Mouse (Mus musculus) 3T3-L1 (cell line): ENCODE data around the gene Map10.

Experiments used
- DNase-seq: peaks from one replicate; pipeline ENCODE4 v3.0.0-alpha.2; 2015; ENCODE audit warnings: low read depth, low spot score

The Map10 gene

GRCm38 (mm10) chr8:125716211-125716610 lies 46.6 kb downstream of the Map10 start:
- no peak for DNase-seq

DNA sequence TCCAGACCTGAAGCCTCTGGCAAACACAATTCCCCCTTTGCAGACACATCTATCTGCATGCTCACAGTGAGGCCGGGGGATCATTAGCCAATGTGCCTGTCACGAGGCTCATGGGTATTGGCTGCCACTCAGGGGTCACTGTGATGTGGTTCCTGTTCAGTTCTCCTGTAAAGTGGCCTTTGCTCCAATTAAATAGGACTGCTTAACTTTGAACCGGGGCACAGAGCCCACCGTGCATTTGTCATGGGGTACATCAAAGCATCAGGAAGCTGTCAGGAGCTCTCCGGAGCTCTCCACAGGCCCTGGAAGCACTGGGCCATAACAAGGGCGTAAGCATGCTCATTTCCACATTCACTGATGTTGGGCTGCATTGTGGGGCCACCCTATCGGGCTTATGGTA lies 47.0 kb downstream of the Map10 start:
- DNase-seq, result no peak

DNA sequence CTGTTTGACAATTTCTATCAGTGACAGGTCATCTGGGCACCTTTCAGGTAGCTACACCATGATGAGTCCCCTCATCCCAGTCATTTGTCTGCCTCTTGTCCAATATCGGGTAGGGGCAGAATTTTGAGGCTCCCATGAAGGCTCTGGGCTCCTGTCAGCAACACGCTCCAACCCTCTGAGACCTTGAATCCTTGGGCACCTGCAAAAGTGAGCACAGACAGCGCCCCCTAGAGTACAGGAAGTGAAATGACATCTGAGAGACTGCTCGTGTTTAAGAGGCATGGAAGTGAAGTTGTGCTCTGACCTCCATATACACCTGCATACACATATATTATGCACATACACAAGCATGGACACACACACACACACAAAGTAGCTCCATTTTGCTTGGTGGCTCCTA lies 49.3 kb downstream of the Map10 start:
- peak; percentile 40 for DNase-seq

DNA sequence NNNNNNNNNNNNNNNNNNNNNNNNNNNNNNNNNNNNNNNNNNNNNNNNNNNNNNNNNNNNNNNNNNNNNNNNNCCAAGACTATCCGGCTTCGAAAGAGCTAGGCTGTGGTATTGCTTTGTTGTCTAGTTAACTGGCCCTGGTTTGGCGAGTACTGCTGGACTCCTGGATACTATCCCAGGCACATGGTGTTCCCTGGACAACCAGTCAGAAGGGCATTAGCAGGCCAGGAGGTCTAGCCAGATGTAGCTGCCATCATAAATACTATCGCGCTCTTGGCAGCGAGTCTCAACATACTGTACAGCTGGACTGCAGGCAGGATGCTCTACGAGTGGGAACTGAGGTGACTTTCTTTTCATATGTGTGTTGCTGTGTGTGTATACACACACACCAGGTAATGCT lies 53.1 kb downstream of the Map10 start:
- DNase-seq, result peak; percentile 59
